Mouse (Mus musculus): ENCODE measurements around the gene Cic. TPM values are rescaled to one million over a fixed set of nuclear protein-coding genes. Genes with fewer than 3 reads are reported as not detected.

Gene Cic
- total and polyA plus RNA-seq, 3 experiments, result 41.6 to 62.9 (median 62.8) TPM

DNA sequence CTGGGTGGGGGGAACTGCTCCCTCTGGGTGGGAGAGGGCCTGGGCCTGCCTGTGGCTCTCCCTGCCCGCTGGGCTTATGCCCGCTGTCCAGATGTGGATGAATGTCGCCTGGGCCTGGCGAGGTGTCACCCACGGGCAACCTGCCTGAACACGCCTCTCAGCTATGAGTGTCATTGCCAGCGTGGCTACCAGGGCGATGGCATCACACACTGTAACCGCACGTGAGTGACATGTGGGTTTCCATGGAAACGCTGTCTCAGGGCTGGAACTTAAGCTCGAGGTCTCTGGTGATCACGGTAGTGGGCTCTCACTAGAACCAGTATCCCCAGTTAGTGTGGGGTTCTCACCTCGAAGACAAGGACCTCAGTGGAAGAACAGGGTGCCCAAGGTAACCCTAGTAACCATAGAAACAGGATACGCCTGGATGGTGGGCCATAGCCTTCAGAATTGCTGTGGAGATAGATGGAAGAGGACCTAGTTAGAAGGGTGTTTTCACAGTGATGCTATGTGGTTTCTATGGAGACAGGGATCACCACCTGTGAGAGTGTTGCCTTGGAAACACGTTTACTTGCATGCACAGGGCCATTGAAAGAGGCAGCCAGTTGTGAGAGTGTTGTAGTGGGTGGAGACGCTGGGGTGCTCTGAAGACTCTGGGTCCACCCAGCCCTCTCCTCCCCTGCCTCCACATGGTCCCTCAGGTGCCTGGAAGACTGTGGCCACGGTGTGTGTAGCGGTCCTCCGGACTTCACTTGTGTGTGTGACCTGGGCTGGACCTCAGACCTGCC, 73.7 kb downstream of the Cic start:
- Histone ChIP-seq H3K27ac (no peak overlapping the region), H3K36me3 (ENCODE audit: control insufficient read depth, insufficient read depth, low read length) (no peaks in the 10 kb centered on the region), H3K27me3 (ENCODE audit: control insufficient read depth, insufficient read depth, low read length) (no peaks in the 10 kb centered on the region), H3K4me3 (no peak overlapping the region), H3K4me1 (ENCODE audit: control insufficient read depth, insufficient read depth, low read length) (no peaks in the 10 kb centered on the region), H3K79me2 (replicated peaks; ENCODE audit: control insufficient read depth, insufficient read depth, low read length) (no peaks in the 10 kb centered on the region), H3K9ac (ENCODE audit: low read depth, low read length) (no peak overlapping the region)
- intact Hi-C loops (cut with DNase I), result no loop called here
- DNase-seq, result no peak
- TF ChIP-seq EP300 (IDR thresholded peaks at IDR 0.05; ENCODE audit: insufficient read depth, low read depth, low read length) (no peak), POLR2A (IDR thresholded peaks at IDR 0.05; ENCODE audit: insufficient read depth, low read depth, low read length) (no peak), CTCF (IDR thresholded peaks at IDR 0.05) (no peak)
- 88% methylated on average over 20 of the region's 20 CpGs for WGBS

Small RNA genes within 50 kb of the gene (microRNA-seq; reads per million reads assigned to microRNA genes)
- 0 to 0.39 reads per million in 2 experiments for gene Mir7048

Other genes starting within 250 kb of the Cic start
- gene Grik5, start 195.4 kb upstream of the Cic start, total RNA-seq (2021), result 1 to 10 TPM; 4.5 to 4.6 TPM
- 10.3 and 12.1 TPM in 2 replicates for gene Grik5, start 195.4 kb upstream of the Cic start, polyA plus RNA-seq (2012; rRNA removed)
- 10 to 100 TPM in 1 of 2 experiments, 1 to 10 TPM in 1; 9.2 to 10.3 TPM for gene Zfp574, start 195.1 kb upstream of the Cic start, total RNA-seq (2021)
- 11.8 and 12.6 TPM in 2 replicates for gene Zfp574, start 195.1 kb upstream of the Cic start, polyA plus RNA-seq (2012; rRNA removed)
- under 1 TPM; 0.39 to 0.64 TPM for gene Pou2f2, start 88.0 kb upstream of the Cic start, total RNA-seq (2021)
- 0.38 and 1.5 TPM in 2 replicates for gene Pou2f2, start 88.0 kb upstream of the Cic start, polyA plus RNA-seq (2012; rRNA removed)
- gene Dedd2, start 47.1 kb upstream of the Cic start, total RNA-seq (2021), result 10 to 100 TPM; 14.3 to 18.4 TPM
- gene Dedd2, start 47.1 kb upstream of the Cic start, polyA plus RNA-seq (2012; rRNA removed), result 18.7 and 21.7 TPM in 2 replicates
- gene Zfp526, start 46.3 kb upstream of the Cic start, total RNA-seq (2021), result 1 to 10 TPM; 7.4 to 9.6 TPM
- gene Zfp526, start 46.3 kb upstream of the Cic start, polyA plus RNA-seq (2012; rRNA removed), result 6.9 and 8.1 TPM in 2 replicates
- 10 to 100 TPM; 61.7 to 69.4 TPM for gene Gsk3a, start 29.9 kb upstream of the Cic start, total RNA-seq (2021)
- 105 and 123 TPM in 2 replicates for gene Gsk3a, start 29.9 kb upstream of the Cic start, polyA plus RNA-seq (2012; rRNA removed)
- gene Erf, start 16.9 kb upstream of the Cic start, total RNA-seq (2021), result 10 to 100 TPM; 16.5 to 21.2 TPM
- gene Erf, start 16.9 kb upstream of the Cic start, polyA plus RNA-seq (2012; rRNA removed), result 11.9 and 17.1 TPM in 2 replicates
- gene Pafah1b3, start 30.3 kb downstream of the Cic start, total RNA-seq (2021), result 1 to 10 TPM; 2.4 to 3.1 TPM
- gene Pafah1b3, start 30.3 kb downstream of the Cic start, polyA plus RNA-seq (2012; rRNA removed), result 6.6 and 9.3 TPM in 2 replicates
- not detected for gene Prr19, start 33.7 kb downstream of the Cic start, total RNA-seq (2021)
- not detected in 2 replicates for gene Prr19, start 33.7 kb downstream of the Cic start, polyA plus RNA-seq (2012; rRNA removed)
- gene Tmem145, start 38.4 kb downstream of the Cic start, total RNA-seq (2021), result not detected
- 0.06 TPM in 1 of 2 replicates, not detected in the other for gene Tmem145, start 38.4 kb downstream of the Cic start, polyA plus RNA-seq (2012; rRNA removed)
- gene Megf8, start 49.5 kb downstream of the Cic start, total RNA-seq (2021), result 10 to 100 TPM; 28.9 to 31.7 TPM
- 21.5 and 24.8 TPM in 2 replicates for gene Megf8, start 49.5 kb downstream of the Cic start, polyA plus RNA-seq (2012; rRNA removed)
- not detected for gene Cnfn, start 102.0 kb downstream of the Cic start, total RNA-seq (2021)
- not detected in 2 replicates for gene Cnfn, start 102.0 kb downstream of the Cic start, polyA plus RNA-seq (2012; rRNA removed)
- 10 to 100 TPM; 42.7 to 44.1 TPM for gene Lipe, start 131.0 kb downstream of the Cic start, total RNA-seq (2021)
- 63.0 and 97.8 TPM in 2 replicates for gene Lipe, start 131.0 kb downstream of the Cic start, polyA plus RNA-seq (2012; rRNA removed)
- not detected for gene Cxcl17, start 145.2 kb downstream of the Cic start, total RNA-seq (2021)
- gene Cxcl17, start 145.2 kb downstream of the Cic start, polyA plus RNA-seq (2012; rRNA removed), result 8.1 TPM in 1 of 2 replicates, not detected in the other
- 10 to 100 TPM; 13.5 to 14.6 TPM for gene Ceacam1, start 209.9 kb downstream of the Cic start, total RNA-seq (2021)
- 9.8 and 17.3 TPM in 2 replicates for gene Ceacam1, start 209.9 kb downstream of the Cic start, polyA plus RNA-seq (2012; rRNA removed)

Measured in heart, adult 2 months (tissue).